Mouse (Mus musculus): ENCODE results near the gene Il10ra. TPM values are rescaled to one million over a fixed set of nuclear protein-coding genes. Genes with fewer than 3 reads are reported as not detected.

Il10ra gene
- polyA plus RNA-seq, 1 experiment from 2014 or later = 1.2 TPM

- no peak for ATAC-seq (ENCODE audit: low read depth)
Measured at GRCm38 (mm10) chr9:45206121-45206520, 62.8 kb downstream of the Il10ra start.

GRCm38 (mm10) chr9:45205143-45205542 lies 63.8 kb downstream of the Il10ra start:
- ATAC-seq (ENCODE audit: low read depth) = no peak

More at GRCm38 (mm10) chr9:45206121-45206520, 62.8 kb downstream of the Il10ra start:
- no peaks in the 10 kb centered on the region for H3K36me3 ChIP-seq (ENCODE audit: control insufficient read depth, insufficient read depth, low read length)
- H3K27ac ChIP-seq (replicated peaks; ENCODE audit: low read depth, low read length) = no peak overlapping the region
- no peak overlapping the region for H3K4me3 ChIP-seq (ENCODE audit: low read depth, low read length)
- H3K9ac ChIP-seq (ENCODE audit: low read depth, low read length) = no peak overlapping the region
- H3K4me2 ChIP-seq (ENCODE audit: low read depth, low read length) = no peak overlapping the region
- WGBS = 79% methylated on average over 4 of the region's 4 CpGs
- H3K27me3 ChIP-seq (replicated peaks; ENCODE audit: control insufficient read depth, insufficient read depth, low read length) = no peaks in the 10 kb centered on the region
- no peak for DNase-seq (ENCODE audit: low spot score)
- no peaks in the 10 kb centered on the region for H3K4me1 ChIP-seq (ENCODE audit: control insufficient read depth, insufficient read depth, low read length)
- no peaks in the 10 kb centered on the region for H3K9me3 ChIP-seq (ENCODE audit: control insufficient read depth, low read length)

More at GRCm38 (mm10) chr9:45205143-45205542, 63.8 kb downstream of the Il10ra start:
- H3K4me3 ChIP-seq (ENCODE audit: low read depth, low read length) = no peak overlapping the region
- H3K27ac ChIP-seq (replicated peaks; ENCODE audit: low read depth, low read length) = no peak overlapping the region
- no peaks in the 10 kb centered on the region for H3K9me3 ChIP-seq (ENCODE audit: control insufficient read depth, low read length)
- H3K4me2 ChIP-seq (ENCODE audit: low read depth, low read length) = no peak overlapping the region
- H3K36me3 ChIP-seq (ENCODE audit: control insufficient read depth, insufficient read depth, low read length) = no peaks in the 10 kb centered on the region
- no peak for DNase-seq (ENCODE audit: low spot score)
- WGBS = 75% methylated on average over 5 of the region's 5 CpGs
- H3K27me3 ChIP-seq (replicated peaks; ENCODE audit: control insufficient read depth, insufficient read depth, low read length) = no peaks in the 10 kb centered on the region
- H3K4me1 ChIP-seq (ENCODE audit: control insufficient read depth, insufficient read depth, low read length) = no peaks in the 10 kb centered on the region
- H3K9ac ChIP-seq (ENCODE audit: low read depth, low read length) = no peak overlapping the region

Small RNA genes lying within 50 kb of the gene (microRNA-seq; reads per million reads assigned to microRNA genes)
- not detected for gene Mir7086 (ENCODE audit: borderline number of aligned reads)

Other genes with a start within 250 kb of the Il10ra start
- 11.6 and 13.3 TPM in 2 replicates for gene Mpzl2, start 229.3 kb downstream of the Il10ra start, polyA plus RNA-seq (2014; fragmentation: Nextera tagmentation; extraction: Ambion mirVana)
- gene Mpzl3, start 214.0 kb downstream of the Il10ra start, polyA plus RNA-seq (2014; fragmentation: Nextera tagmentation; extraction: Ambion mirVana) = 4.0 TPM in 2 replicates
- 0.21 and 0.50 TPM in 2 replicates for gene Jaml, start 190.0 kb downstream of the Il10ra start, polyA plus RNA-seq (2014; fragmentation: Nextera tagmentation; extraction: Ambion mirVana)
- gene Scn2b, start 151.4 kb downstream of the Il10ra start, polyA plus RNA-seq (2014; fragmentation: Nextera tagmentation; extraction: Ambion mirVana) = 2.4 TPM in 2 replicates
- 0.13 and 0.19 TPM in 2 replicates for gene Scn4b, start 130.8 kb downstream of the Il10ra start, polyA plus RNA-seq (2014; fragmentation: Nextera tagmentation; extraction: Ambion mirVana)
- gene BC049352, start 87.1 kb downstream of the Il10ra start, polyA plus RNA-seq (2014; fragmentation: Nextera tagmentation; extraction: Ambion mirVana) = 0.81 and 1.0 TPM in 2 replicates
- gene Tmprss4, start 65.1 kb downstream of the Il10ra start, polyA plus RNA-seq (2014; fragmentation: Nextera tagmentation; extraction: Ambion mirVana) = 4.3 and 5.2 TPM in 2 replicates
- gene Tmprss13, start 50.0 kb upstream of the Il10ra start, polyA plus RNA-seq (2014; fragmentation: Nextera tagmentation; extraction: Ambion mirVana) = 2.6 and 3.3 TPM in 2 replicates
- gene Fxyd6, start 101.0 kb upstream of the Il10ra start, polyA plus RNA-seq (2014; fragmentation: Nextera tagmentation; extraction: Ambion mirVana) = 56.9 and 71.4 TPM in 2 replicates
- gene Fxyd2, start 130.5 kb upstream of the Il10ra start, polyA plus RNA-seq (2014; fragmentation: Nextera tagmentation; extraction: Ambion mirVana) = 5.3 and 5.4 TPM in 2 replicates
- gene Dscaml1, start 157.5 kb upstream of the Il10ra start, polyA plus RNA-seq (2014; fragmentation: Nextera tagmentation; extraction: Ambion mirVana) = 0.86 and 1.1 TPM in 2 replicates

Data from embryonic facial prominence, embryonic 14.5 days (tissue).